Mouse (Mus musculus) neural tube, embryonic 15.5 days (tissue): ENCODE results near the gene Flt3l. TPM values are rescaled to one million over a fixed set of nuclear protein-coding genes. Genes with fewer than 3 reads are reported as not detected.
"Not testable (repeated sequence)": the region's sequence is repeated elsewhere in the genome, so short reads cannot be mapped to it uniquely, and the experiment has no call there.

Source experiments
- ATAC-seq: fragments of 200-750 bp; cut with Nextera tagmentation; 2 replicates; pipeline ENCODE4 v1.8.0; 2017; ENCODE audit warnings: mild to moderate bottlenecking, moderate TSS enrichment, moderate library complexity; ENCODE audit not compliant: low FRiP score
- H3K27ac ChIP-seq: fragments of 300-500 bp; sonication (generic); replicated peaks from 2 replicates; pipeline ENCODE4 v1.5.1; 2015; ENCODE audit warnings: mild to moderate bottlenecking, inconsistent platforms
- H3K27me3 ChIP-seq: fragments of 300-500 bp; sonication (generic); replicated peaks from 2 replicates; pipeline ENCODE4 v1.6.1; 2015; ENCODE audit warnings: inconsistent platforms
- H3K36me3 ChIP-seq: fragments of 300-500 bp; sonication (generic); 2 replicates; pipeline ENCODE4 v1.6.1; 2015; ENCODE audit warnings: inconsistent platforms
- H3K4me1 ChIP-seq: fragments of 300-500 bp; sonication (generic); 2 replicates; pipeline ENCODE4 v1.6.1; 2015; ENCODE audit warnings: inconsistent platforms
- H3K4me2 ChIP-seq: fragments of 300-500 bp; sonication (generic); 2 replicates; pipeline ENCODE4 v1.6.1; 2015; ENCODE audit warnings: inconsistent platforms, mild to moderate bottlenecking, moderate library complexity
- H3K4me3 ChIP-seq: fragments of 300-500 bp; sonication (generic); replicated peaks from 2 replicates; pipeline ENCODE4 v1.5.1; 2015; ENCODE audit warnings: mild to moderate bottlenecking, inconsistent platforms
- H3K9ac ChIP-seq: fragments of 300-500 bp; sonication (generic); replicated peaks from 2 replicates; pipeline ENCODE4 v1.6.1; 2015; ENCODE audit warnings: mild to moderate bottlenecking, inconsistent platforms
- H3K9me3 ChIP-seq: fragments of 300-500 bp; sonication (generic); replicated peaks from 2 replicates; pipeline ENCODE4 v1.6.1; 2016; ENCODE audit warnings: inconsistent platforms
- WGBS: fragments of 180-500 bp; shearing (Covaris S2); methylation state at CpG from one replicate; pipeline ENCODE4 v1.1.7; 2015; ENCODE audit warnings: mixed read lengths; 5-methylcytosine and 5-hydroxymethylcytosine counted together
- polyA plus RNA-seq: library from polyadenylated mRNA; unstranded; fragments of >200 nt; fragmentation: Nextera tagmentation; extraction: Ambion mirVana; gene quantifications from 2 replicates; pipeline ENCODE4 v1.2.1, GENCODE M21; 2015

Flt3l gene
- polyA plus RNA-seq, 1 experiment from 2014 or later = 1.8 TPM

DNA sequence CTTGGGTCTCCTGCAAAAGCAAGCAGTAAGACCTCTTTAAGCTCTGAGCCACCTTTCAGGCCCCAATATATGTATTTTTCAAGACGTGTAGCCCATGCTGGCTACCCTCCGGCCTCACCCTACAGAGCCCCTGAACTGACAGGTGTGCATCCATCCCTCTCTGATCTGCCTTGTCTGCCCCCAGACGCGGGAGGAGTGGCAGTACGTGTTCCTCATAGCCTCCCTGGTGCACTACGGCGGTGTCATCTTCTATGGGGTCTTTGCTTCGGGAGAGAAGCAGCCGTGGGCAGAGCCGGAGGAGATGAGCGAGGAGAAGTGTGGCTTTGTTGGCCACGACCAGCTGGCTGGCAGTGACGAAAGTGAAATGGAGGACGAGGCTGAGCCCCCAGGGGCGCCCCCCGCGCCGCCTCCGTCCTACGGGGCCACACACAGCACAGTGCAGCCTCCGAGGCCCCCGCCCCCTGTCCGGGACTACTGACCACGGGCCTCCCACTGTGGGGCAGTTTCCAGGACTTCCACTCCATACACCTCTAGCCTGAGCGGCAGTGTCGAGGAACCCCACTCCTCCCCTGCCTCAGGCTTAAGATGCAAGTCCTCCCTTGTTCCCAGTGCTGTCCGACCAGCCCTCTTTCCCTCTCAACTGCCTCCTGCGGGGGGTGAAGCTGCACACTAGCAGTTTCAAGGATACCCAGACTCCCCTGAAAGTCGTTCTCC lies 38.5 kb upstream of the Flt3l start:
- no peak overlapping the region for H3K9ac ChIP-seq
- peaks cover 87% of the 10 kb centered on the region for H3K27me3 ChIP-seq
- H3K27ac ChIP-seq = no peak overlapping the region
- peak overlapping the region; percentile 14; the same call in 1 of the 2 replicates for H3K4me3 ChIP-seq
- H3K9me3 ChIP-seq = no peaks in the 10 kb centered on the region
- ATAC-seq = no peak
- H3K4me1 ChIP-seq = peaks cover 14% of the 10 kb centered on the region
- WGBS = 3% methylated on average over 29 of the region's 29 CpGs
- H3K4me2 ChIP-seq = peak overlapping the region; percentile 39
- H3K36me3 ChIP-seq = no peaks in the 10 kb centered on the region

DNA sequence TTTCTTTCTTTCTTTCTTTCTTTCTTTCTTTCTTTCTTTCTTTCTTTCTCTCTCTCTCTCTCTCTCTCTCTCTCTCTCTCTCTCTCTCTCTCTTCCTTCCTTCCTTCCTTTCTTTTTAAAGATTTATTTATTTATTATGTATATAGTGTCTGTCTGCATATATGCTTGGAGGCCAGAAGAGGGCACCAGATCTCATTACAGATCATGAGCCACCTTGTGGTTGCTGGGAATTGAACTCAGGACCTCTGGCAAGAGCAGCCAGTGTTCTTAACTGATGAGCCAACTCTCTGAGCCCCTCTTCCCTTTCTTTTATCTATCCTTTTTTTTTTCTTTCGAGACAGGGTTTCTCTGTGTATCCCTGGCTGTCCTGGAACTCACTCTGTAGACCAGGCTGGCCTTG lies 37.5 kb upstream of the Flt3l start:
- ATAC-seq, H3K36me3 ChIP-seq, H3K27ac ChIP-seq, H3K9ac ChIP-seq, H3K4me3 ChIP-seq, H3K4me2 ChIP-seq, H3K9me3 ChIP-seq: not testable (repeated sequence)
- WGBS = 70% methylated on average over 1 of the region's 1 CpGs
- H3K27me3 ChIP-seq = peaks cover 87% of the 10 kb centered on the region
- peaks cover 16% of the 10 kb centered on the region for H3K4me1 ChIP-seq

DNA sequence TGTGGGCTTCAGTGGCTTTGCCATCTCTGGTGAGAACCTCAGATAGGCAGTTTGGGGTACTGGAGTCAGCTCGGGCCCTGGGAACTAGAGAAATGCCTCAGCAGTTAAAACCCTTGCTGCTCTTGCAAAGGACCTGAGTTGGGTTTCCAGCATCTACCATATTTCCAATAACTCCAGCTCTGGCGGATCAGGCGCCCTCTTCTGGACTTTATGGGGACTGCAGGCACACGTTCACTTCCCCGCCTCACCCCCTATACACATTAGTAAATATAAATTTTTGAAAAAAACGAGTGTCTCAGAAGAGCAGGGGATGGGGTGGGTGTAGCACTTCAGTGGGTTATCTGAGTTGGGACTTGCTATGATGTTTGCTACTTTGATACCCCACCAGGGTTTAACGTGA lies 36.7 kb upstream of the Flt3l start:
- Histone ChIP-seq H3K4me2 (no peak overlapping the region), H3K4me3 (no peak overlapping the region), H3K36me3 (no peaks in the 10 kb centered on the region), H3K27ac (no peak overlapping the region), H3K9me3 (no peaks in the 10 kb centered on the region), H3K4me1 (peaks cover 24% of the 10 kb centered on the region), H3K27me3 (peaks cover 87% of the 10 kb centered on the region), H3K9ac (no peak overlapping the region)
- 60% methylated on average over 7 of the region's 7 CpGs for WGBS
- ATAC-seq = no peak

DNA sequence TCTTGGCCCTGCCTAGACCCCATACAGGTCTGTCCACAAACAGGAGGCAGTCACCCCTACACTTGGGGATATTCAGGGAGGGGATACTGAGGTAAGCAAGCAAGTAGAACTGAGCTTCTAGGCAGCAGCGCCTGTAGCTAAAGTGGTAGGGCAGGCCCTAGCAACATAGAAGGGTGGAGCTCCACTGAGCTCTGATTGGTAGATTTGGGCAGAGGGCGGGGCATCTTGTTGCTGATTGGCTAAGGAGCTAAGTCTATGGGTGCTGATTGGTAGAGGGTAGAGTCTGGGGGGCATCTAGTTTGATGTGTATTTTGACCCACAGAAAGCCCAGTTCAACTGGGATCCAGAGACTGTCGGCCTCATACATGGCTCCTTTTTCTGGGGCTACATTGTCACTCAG lies 33.3 kb upstream of the Flt3l start:
- peaks cover 15% of the 10 kb centered on the region for H3K4me1 ChIP-seq
- 92% methylated on average over 3 of the region's 3 CpGs for WGBS

DNA sequence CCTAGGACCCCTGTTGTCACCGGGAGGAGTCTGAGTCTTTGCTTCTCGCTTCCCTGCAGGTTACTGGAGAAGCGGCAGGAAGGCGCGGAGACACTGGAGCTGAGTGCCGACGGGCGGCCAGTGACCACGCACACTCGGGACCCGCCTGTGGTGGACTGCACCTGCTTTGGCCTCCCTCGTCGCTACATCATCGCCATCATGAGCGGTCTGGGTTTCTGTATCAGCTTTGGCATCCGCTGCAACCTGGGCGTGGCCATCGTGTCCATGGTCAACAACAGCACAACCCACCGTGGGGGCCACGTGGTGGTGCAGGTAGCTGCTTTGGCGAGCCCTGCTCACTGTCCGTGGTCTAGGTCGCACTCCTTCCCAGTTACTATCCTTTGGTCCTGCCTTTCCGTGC lies 32.4 kb upstream of the Flt3l start:
- Histone ChIP-seq H3K4me1 (peaks cover 20% of the 10 kb centered on the region), H3K9ac (no peak overlapping the region), H3K27ac (no peak overlapping the region), H3K9me3 (no peaks in the 10 kb centered on the region), H3K4me2 (peak overlapping the region; percentile 40), H3K36me3 (no peaks in the 10 kb centered on the region), H3K27me3 (peaks cover 88% of the 10 kb centered on the region), H3K4me3 (peak overlapping the region; percentile 17; the same call in 1 of the 2 replicates)
- ATAC-seq = no peak
- 7% methylated on average over 24 of the region's 24 CpGs for WGBS

More for the DNA sequence above, 33.3 kb upstream of the Flt3l start:
- H3K36me3 ChIP-seq = no peaks in the 10 kb centered on the region
- no peak overlapping the region for H3K4me3 ChIP-seq
- H3K9ac ChIP-seq = no peak overlapping the region
- no peak overlapping the region for H3K27ac ChIP-seq
- H3K4me2 ChIP-seq = no peak overlapping the region
- no peak for ATAC-seq
- no peaks in the 10 kb centered on the region for H3K9me3 ChIP-seq
- peaks cover 87% of the 10 kb centered on the region for H3K27me3 ChIP-seq

DNA sequence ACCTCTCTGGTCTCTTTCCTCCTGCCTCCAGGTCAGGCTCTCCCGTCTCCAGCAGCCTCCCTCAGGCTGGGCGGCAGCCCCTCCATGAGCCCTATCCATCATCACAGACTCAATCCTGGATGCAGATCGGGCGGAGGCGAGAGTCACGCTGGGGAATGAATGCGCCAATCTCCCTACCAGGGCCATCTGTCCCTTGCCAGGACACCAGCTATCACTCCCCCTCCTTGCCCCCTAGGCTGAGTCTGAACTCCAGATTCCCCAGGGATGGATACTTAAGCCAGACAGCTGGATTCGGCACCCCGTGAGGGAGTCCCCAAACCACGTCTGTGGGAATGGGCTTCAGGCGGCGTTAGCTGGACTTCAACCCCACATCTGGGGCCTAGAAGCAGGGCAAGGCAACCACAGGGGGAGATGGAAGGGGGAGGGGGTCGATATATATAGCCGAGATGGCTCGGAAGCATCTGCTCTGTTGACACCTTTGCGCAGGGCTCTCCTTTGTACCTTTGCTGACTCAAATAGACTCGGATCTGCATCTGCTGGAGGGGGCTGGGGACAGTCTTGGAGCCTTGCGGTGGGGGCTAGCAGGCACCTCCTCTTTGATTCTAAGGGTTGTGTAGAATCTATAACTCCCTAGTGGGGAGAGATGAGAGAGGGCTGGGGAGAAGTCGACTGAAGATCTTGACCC lies 31.7 kb upstream of the Flt3l start:
- Histone ChIP-seq H3K9me3 (no peaks in the 10 kb centered on the region), H3K9ac (no peak overlapping the region), H3K27me3 (peaks cover 94% of the 10 kb centered on the region), H3K27ac (no peak overlapping the region), H3K4me2 (no peak overlapping the region), H3K4me3 (no peak overlapping the region), H3K36me3 (no peaks in the 10 kb centered on the region), H3K4me1 (peaks cover 22% of the 10 kb centered on the region)
- ATAC-seq = no peak
- 4% methylated on average over 19 of the region's 19 CpGs for WGBS

DNA sequence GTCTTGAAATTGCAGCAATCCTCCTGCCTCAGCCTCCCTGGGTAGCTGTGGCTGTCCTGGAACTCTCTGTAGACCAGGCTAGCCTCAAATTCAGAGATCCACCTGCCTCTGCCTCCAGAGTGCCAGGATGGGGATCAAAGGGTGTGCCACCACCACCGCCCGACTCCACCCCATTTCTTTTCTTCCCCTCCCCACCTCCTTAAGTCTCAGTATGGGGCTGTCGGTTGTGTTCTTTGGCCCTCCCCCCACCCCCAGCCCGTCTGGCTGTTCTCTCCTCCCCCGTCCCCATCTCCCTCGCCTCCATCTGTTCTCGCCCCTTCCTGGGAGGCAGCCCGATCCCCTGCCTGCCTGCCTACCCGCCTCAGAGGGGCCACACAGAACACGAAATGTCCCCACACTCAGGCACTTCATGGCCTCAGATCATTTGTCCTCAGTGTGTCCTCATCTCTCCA lies 30.7 kb upstream of the Flt3l start:
- Histone ChIP-seq H3K27me3 (peaks cover 95% of the 10 kb centered on the region), H3K4me1 (peaks cover 30% of the 10 kb centered on the region), H3K4me2 (no peak overlapping the region), H3K9ac (no peak overlapping the region), H3K36me3 (no peaks in the 10 kb centered on the region), H3K4me3 (no peak overlapping the region), H3K9me3 (no peaks in the 10 kb centered on the region), H3K27ac (no peak overlapping the region)
- ATAC-seq = no peak
- 30% methylated on average over 10 of the region's 10 CpGs for WGBS

DNA sequence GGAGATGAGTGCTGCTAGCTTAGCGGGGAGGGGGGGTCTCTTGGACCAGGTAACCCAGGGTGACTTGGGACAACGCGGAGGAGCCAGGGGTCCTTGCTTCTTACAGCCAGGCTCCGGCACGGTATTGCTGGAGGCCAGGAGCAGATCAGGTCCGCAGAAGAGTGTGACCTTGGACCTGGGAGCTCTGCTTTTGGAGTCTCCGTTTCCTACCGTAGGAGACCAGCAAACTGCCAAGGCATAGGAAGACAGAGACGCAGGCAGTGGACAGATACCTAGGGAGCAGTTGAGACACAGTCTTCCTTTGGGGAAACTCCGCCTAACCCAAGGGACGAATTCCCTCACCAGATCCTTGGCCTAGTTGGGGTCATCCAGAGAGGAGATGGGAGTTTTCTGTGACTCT lies 29.5 kb upstream of the Flt3l start:
- 53% methylated on average over 11 of the region's 11 CpGs for WGBS
- Histone ChIP-seq H3K4me2 (no peak overlapping the region), H3K36me3 (0 out of 2 replicates have a peak, but pooled peaks cover 3% of the 10 kb centered on the region), H3K9ac (no peak overlapping the region), H3K27me3 (peaks cover 83% of the 10 kb centered on the region), H3K4me1 (peaks cover 33% of the 10 kb centered on the region), H3K9me3 (no peaks in the 10 kb centered on the region), H3K27ac (no peak overlapping the region), H3K4me3 (no peak overlapping the region)
- ATAC-seq = no peak

DNA sequence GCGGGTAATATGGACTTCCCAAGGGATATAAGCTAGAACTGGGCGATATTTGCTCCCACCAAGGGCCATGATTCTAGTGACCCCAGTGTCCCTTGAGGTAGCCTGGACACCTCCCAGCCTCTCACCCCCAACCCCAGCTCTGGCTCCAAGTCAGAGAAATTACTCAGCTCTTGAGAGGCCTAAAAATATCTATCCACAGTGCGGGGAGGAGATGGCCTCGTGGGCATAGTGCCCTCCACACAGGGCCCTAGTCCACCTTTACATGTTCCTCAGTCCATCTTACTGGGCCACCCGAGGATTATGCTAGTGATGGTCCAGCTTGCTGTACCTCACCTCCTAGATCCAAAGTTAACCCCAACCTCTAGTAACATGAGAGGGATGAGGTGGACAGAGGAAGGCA lies 28.6 kb upstream of the Flt3l start:
- Histone ChIP-seq H3K4me1 (peaks cover 33% of the 10 kb centered on the region), H3K9ac (no peak overlapping the region), H3K4me2 (no peak overlapping the region), H3K9me3 (no peaks in the 10 kb centered on the region), H3K27me3 (peaks cover 75% of the 10 kb centered on the region), H3K4me3 (no peak overlapping the region), H3K27ac (no peak overlapping the region), H3K36me3 (peaks cover 10% of the 10 kb centered on the region; the same call in 1 of the 2 replicates)
- WGBS = 66% methylated on average over 5 of the region's 5 CpGs
- no peak for ATAC-seq

DNA sequence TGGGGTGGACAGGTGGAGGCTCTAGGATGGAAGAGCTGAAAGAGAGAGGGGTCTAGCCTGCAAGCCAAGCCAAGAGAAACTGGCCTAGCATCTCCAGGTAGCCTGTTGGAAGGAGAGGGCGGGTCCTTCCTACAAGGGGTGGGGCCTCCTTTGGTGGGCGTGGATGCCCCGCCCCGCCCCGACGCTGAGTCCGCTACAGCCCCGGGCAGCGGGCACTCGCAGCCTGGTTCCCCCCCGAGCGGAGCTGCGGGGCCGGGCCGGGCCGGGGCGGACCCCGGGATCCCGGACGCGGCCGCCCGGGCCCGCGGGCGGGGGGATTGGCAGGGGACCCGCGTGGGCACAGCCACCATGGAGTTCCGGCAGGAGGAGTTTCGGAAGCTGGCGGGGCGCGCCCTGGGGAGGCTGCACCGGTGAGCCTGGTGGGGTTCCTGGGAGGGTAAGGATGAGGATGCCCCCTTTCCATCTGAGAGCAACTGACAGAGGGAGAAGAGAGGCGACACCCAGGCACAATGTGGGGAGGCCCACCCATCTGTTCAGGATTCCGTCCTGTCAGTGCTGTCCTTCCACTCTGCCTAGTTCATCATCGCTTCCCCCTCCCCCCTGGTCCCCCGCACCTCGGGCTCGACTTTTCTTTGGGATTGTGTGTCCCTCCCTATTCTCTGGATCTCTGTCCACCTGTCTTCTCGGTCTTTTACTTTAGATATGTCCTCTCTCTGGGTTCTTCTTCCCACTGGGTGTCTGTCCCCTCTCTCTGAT lies 27.7 kb upstream of the Flt3l start, which contains the start of gene Slc17a7:
Slc17a7 (plus strand) TSS at position 215 of the 756 bp plus-strand sequence.
- under 1% methylated on average over 35 of the region's 41 CpGs for WGBS
- Histone ChIP-seq H3K27me3 (peaks cover 66% of the 10 kb centered on the region), H3K4me2 (peak within 1 kb of the TSS; percentile 84), H3K9me3 (no peaks in the 10 kb centered on the region), H3K36me3 (peaks cover 19% of the 10 kb centered on the region), H3K4me1 (peaks cover 32% of the 10 kb centered on the region), H3K9ac (peak within 1 kb of the TSS; percentile 42; the same call in 1 of the 2 replicates), H3K27ac (no peak within 1 kb of the TSS), H3K4me3 (peak within 1 kb of the TSS; percentile 35)
- ATAC-seq = no peak

DNA sequence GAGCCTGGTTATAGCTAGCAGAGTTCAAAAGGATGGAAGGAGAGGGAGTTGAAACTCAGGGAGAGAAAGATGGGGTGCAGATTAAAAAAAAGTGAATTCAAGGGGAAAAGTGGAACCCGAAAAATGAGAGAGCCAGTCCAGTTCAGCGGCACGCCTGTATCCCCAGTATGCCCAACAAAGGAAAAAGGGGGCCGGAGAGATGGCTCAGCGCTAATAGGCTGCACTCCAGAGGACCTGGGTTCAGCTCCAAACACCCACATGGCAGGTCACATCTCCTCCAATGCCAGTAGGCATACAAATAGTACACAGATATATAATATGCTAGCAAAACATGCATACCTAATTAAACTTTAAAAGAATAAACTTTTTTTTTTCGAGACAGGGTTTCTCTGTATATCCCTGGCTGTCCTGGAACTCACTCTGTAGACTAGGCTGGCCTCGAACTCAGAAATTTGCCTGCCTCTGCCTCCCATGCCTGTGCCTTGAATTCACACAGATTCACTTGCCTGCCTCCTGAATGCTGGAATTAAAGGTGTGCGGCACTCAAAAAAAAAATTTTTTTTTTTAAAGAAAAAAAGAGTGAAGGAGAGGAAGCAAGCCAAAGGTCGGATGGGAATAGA lies 26.9 kb upstream of the Flt3l start:
- no peaks in the 10 kb centered on the region for H3K9me3 ChIP-seq
- no peak overlapping the region for H3K4me3 ChIP-seq
- peaks cover 58% of the 10 kb centered on the region for H3K27me3 ChIP-seq
- H3K4me2 ChIP-seq = peak overlapping the region; percentile 84; the same call in 1 of the 2 replicates
- WGBS = 75% methylated on average over 9 of the region's 9 CpGs
- peaks cover 27% of the 10 kb centered on the region for H3K36me3 ChIP-seq
- no peak overlapping the region for H3K9ac ChIP-seq
- H3K27ac ChIP-seq = no peak overlapping the region
- ATAC-seq = no peak
- H3K4me1 ChIP-seq = peaks cover 24% of the 10 kb centered on the region
